Mouse (Mus musculus): ENCODE measurements at regions not wholly inside any gene's neighbourhood (a gene's known extent, or its start where the extent isn't known, plus 50 kb on each side); places are given as distances from the start of the nearest gene placed in this dataset.

DNA sequence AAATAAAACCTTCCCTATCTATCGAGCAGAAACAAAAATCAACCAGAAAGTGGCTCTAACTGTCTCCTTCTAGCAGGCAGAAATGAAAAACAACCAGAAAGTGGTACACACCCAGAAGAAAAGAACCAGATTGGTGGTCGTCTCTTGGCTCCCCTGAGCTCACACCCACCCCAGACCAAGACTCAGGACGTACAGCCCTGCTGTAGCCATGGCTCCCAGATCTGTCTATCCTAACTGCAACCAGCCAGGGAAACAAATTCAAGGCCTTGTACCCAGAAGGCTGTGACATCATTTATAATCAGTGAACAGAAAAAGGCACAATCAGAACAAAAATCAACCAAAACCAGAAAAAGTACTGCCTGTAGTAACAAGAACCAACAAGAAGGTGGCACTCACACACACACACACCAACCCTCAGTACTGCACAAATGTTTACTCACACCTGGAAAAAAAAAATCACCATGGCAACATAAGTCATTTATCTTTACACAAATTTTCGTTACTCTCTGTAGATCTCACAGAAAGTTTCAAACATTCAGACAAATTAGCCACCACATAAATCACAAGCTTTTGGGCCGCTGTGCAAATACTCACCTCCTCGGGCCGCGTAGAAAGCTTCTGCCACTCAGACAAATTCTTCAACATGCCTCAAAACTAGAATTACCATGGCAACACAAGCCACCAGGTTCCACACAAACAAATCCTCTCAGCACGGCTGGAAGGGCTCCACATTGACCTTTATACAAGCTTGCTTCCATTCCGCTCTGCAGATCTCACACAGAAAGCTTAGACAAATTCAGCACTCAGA is 85.1 kb upstream of the Smlr1 start:
- Histone ChIP-seq H3K27ac (ENCODE audit: low read length) (peak overlapping the region; percentile 33; the same call in 1 of the 2 replicates), H3K9me3 (replicated peaks; ENCODE audit: control insufficient read depth, low read length) (no peaks in the 10 kb centered on the region), H3K36me3 (ENCODE audit: control insufficient read depth, insufficient read depth, low read length) (no peaks in the 10 kb centered on the region), H3K9ac (ENCODE audit: low read length) (no peak overlapping the region), H3K4me2 (ENCODE audit: low read depth, low read length) (peak overlapping the region; percentile 26), H3K27me3 (ENCODE audit: control insufficient read depth, insufficient read depth, low read length) (no peaks in the 10 kb centered on the region), H3K4me3 (replicated peaks; ENCODE audit: low read length) (no peak overlapping the region), H3K4me1 (ENCODE audit: control insufficient read depth, insufficient read depth, low read length) (peaks cover 6% of the 10 kb centered on the region)
- ATAC-seq (ENCODE audit: insufficient read depth, low FRiP score) = peak; percentile 56; the same call in 1 of the 2 replicates
- WGBS = 19% methylated on average over 10 of the region's 10 CpGs

DNA sequence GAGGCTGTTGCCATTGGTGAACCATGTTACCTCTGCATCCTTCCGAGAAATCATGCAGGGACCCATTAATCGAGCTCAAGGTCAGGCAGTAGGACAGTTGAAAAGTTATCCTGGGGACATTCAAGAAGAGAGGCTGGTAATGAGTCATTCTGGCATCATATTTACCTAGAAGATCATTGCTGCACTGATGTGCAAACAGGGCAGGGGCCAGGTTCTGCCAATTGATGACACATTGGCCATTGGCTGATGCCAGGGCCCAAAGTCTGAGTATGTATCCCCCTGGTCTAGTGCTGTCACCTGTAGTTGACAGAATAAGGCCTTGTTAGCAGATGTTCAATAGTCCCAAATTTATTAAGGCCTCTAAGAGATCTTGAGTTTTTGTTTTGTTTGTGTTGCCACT is 83.6 kb upstream of the Smlr1 start:
- Histone ChIP-seq H3K27ac (ENCODE audit: low read length) (no peak overlapping the region), H3K27me3 (ENCODE audit: control insufficient read depth, insufficient read depth, low read length) (no peaks in the 10 kb centered on the region), H3K4me1 (ENCODE audit: control insufficient read depth, insufficient read depth, low read length) (peaks cover 6% of the 10 kb centered on the region), H3K36me3 (ENCODE audit: control insufficient read depth, insufficient read depth, low read length) (no peaks in the 10 kb centered on the region), H3K4me3 (replicated peaks; ENCODE audit: low read length) (no peak overlapping the region), H3K4me2 (ENCODE audit: low read depth, low read length) (no peak overlapping the region), H3K9ac (ENCODE audit: low read length) (no peak overlapping the region), H3K9me3 (replicated peaks; ENCODE audit: control insufficient read depth, low read length) (no peaks in the 10 kb centered on the region)
- WGBS = 85% methylated on average over 2 of the region's 2 CpGs
- ATAC-seq (ENCODE audit: insufficient read depth, low FRiP score) = no peak

GRCm38 (mm10) chr10:25601471-25601870 is 65.4 kb upstream of the Smlr1 start:
- ATAC-seq (ENCODE audit: insufficient read depth, low FRiP score) = no peak
- no peak overlapping the region for H3K27ac ChIP-seq (ENCODE audit: low read length)
- H3K36me3 ChIP-seq (ENCODE audit: control insufficient read depth, insufficient read depth, low read length) = no peaks in the 10 kb centered on the region
- H3K27me3 ChIP-seq (ENCODE audit: control insufficient read depth, insufficient read depth, low read length) = no peaks in the 10 kb centered on the region
- WGBS = 94% methylated on average over 2 of the region's 2 CpGs
- no peak overlapping the region for H3K4me3 ChIP-seq (replicated peaks; ENCODE audit: low read length)
- H3K4me2 ChIP-seq (ENCODE audit: low read depth, low read length) = no peak overlapping the region
- H3K9ac ChIP-seq (ENCODE audit: low read length) = no peak overlapping the region
- H3K4me1 ChIP-seq (ENCODE audit: control insufficient read depth, insufficient read depth, low read length) = no peaks in the 10 kb centered on the region
- no peaks in the 10 kb centered on the region for H3K9me3 ChIP-seq (replicated peaks; ENCODE audit: control insufficient read depth, low read length)

- WGBS = 89% methylated on average over 2 of the region's 2 CpGs
- Histone ChIP-seq H3K4me3 (replicated peaks; ENCODE audit: low read length) (no peak overlapping the region), H3K36me3 (ENCODE audit: control insufficient read depth, insufficient read depth, low read length) (no peaks in the 10 kb centered on the region), H3K27ac (ENCODE audit: low read length) (no peak overlapping the region), H3K9me3 (replicated peaks; ENCODE audit: control insufficient read depth, low read length) (no peaks in the 10 kb centered on the region), H3K27me3 (ENCODE audit: control insufficient read depth, insufficient read depth, low read length) (no peaks in the 10 kb centered on the region), H3K4me2 (ENCODE audit: low read depth, low read length) (no peak overlapping the region), H3K9ac (ENCODE audit: low read length) (no peak overlapping the region), H3K4me1 (ENCODE audit: control insufficient read depth, insufficient read depth, low read length) (no peaks in the 10 kb centered on the region)
- no peak for ATAC-seq (ENCODE audit: insufficient read depth, low FRiP score)
These were observed 53.2 kb upstream of the Smlr1 start for GRCm38 (mm10) chr10:25589316-25589645.

GRCm38 (mm10) chr10:25588611-25589315 is 52.7 kb upstream of the Smlr1 start:
- Histone ChIP-seq H3K36me3 (ENCODE audit: control insufficient read depth, insufficient read depth, low read length) (no peaks in the 10 kb centered on the region), H3K27ac (ENCODE audit: low read length) (no peak overlapping the region), H3K27me3 (ENCODE audit: control insufficient read depth, insufficient read depth, low read length) (no peaks in the 10 kb centered on the region), H3K9me3 (replicated peaks; ENCODE audit: control insufficient read depth, low read length) (no peaks in the 10 kb centered on the region), H3K4me1 (ENCODE audit: control insufficient read depth, insufficient read depth, low read length) (no peaks in the 10 kb centered on the region), H3K4me2 (ENCODE audit: low read depth, low read length) (no peak overlapping the region), H3K4me3 (replicated peaks; ENCODE audit: low read length) (no peak overlapping the region), H3K9ac (ENCODE audit: low read length) (no peak overlapping the region)
- no peak for ATAC-seq (ENCODE audit: insufficient read depth, low FRiP score)
- WGBS = 44% methylated on average over 12 of the region's 12 CpGs

Data from stomach, embryonic 16.5 days (tissue).